9 mouse cellular contexts compared by ENCODE assay signal in genomic region chr4:43383246-43384082, GRCm38 (mm10). TPM values are rescaled to one million over a fixed set of nuclear protein-coding genes. Genes with fewer than 3 reads are reported as not detected.
DNase-seq lines count a peak whose midpoint lies in the region; ATAC-seq and TF ChIP-seq lines count a peak whose summit lies in the region.
"Had no signal": no experiment of that assay in that cellular context is flagged by ENCODE, and none has a peak within 500 bp of the region (broad histone marks: within the 10 kb centered on the region; RNA-seq: fewer than 3 reads in every experiment).

No protein-coding gene starts in this region.

- peak overlapping the region; percentile 23; the same call in 1 of the 2 replicates for H3K4me2 ChIP-seq in heart, embryonic 11.5 days
- H3K4me2 ChIP-seq in intestine, embryonic 14.5 days (ENCODE audit: low read length): peak overlapping the region; percentile 84
- H3K4me2 ChIP-seq in stomach, postnatal 0 days (replicated peaks; ENCODE audit: low read depth): peak overlapping the region; percentile 77

- no peak for ATAC-seq in heart, embryonic 11.5 days (replicated peaks; ENCODE audit: insufficient number of reproducible peaks, low FRiP score, low TSS enrichment)
- ATAC-seq in intestine, embryonic 14.5 days (replicated peaks; ENCODE audit: low FRiP score, low TSS enrichment, low read depth): no peak
- no peak for ATAC-seq in stomach, postnatal 0 days (ENCODE audit: low FRiP score, low TSS enrichment)
- no peak for ATAC-seq in megakaryocyte-erythroid progenitor cell, adult 5-6 weeks (replicated peaks; ENCODE audit: low FRiP score, low TSS enrichment, poor library complexity, severe bottlenecking)

- no peaks in the 10 kb centered on the region for H3K4me1 ChIP-seq in heart, embryonic 11.5 days (ENCODE audit: control insufficient read depth, insufficient read depth, low read length)
- peaks cover 23% of the 10 kb centered on the region for H3K4me1 ChIP-seq in testis, adult 2 months (ENCODE audit: control insufficient read depth, insufficient read depth, low read length)
- H3K4me1 ChIP-seq in intestine, embryonic 14.5 days (replicated peaks; ENCODE audit: control insufficient read depth, insufficient read depth, low read length): peaks cover 10% of the 10 kb centered on the region; the same call in 1 of the 2 replicates
- peaks cover 7% of the 10 kb centered on the region; the same call in 1 of the 2 replicates for H3K4me1 ChIP-seq in stomach, postnatal 0 days (replicated peaks; ENCODE audit: control insufficient read depth, insufficient read depth)

- DNase-seq in heart, postnatal 14 days: no peak
- DNase-seq in testis, postnatal 14 days (ENCODE audit: low spot score): no peak
- DNase-seq in intestine, embryonic 14.5 days (ENCODE audit: low spot score): no peak
- DNase-seq in stomach, postnatal 0 days (ENCODE audit: low spot score): no peak
- DNase-seq in cerebellum, postnatal 36 days: no peak

- H3K27ac ChIP-seq in heart, embryonic 11.5 days (ENCODE audit: low read depth, low read length): no peak overlapping the region
- H3K27ac ChIP-seq in testis, adult 2 months (ENCODE audit: control insufficient read depth, insufficient read depth, low read depth, low read length): peak overlapping the region; percentile 60
- H3K27ac ChIP-seq in intestine, embryonic 14.5 days (ENCODE audit: low read depth): no peak overlapping the region
- H3K27ac ChIP-seq in stomach, postnatal 0 days (replicated peaks): peak overlapping the region; percentile 75
- H3K27ac ChIP-seq: liver, embryonic 15.5 days had no signal

- no peak overlapping the region for H3K4me3 ChIP-seq in heart, embryonic 11.5 days (ENCODE audit: low read depth, low read length)
- peak overlapping the region; percentile 77 for H3K4me3 ChIP-seq in testis, adult 2 months (ENCODE audit: control insufficient read depth, low read depth, low read length)
- H3K4me3 ChIP-seq in intestine, embryonic 14.5 days (ENCODE audit: low read depth, low read length): no peak overlapping the region
- peak overlapping the region; percentile 76; the same call in 1 of the 2 replicates for H3K4me3 ChIP-seq in stomach, postnatal 0 days (ENCODE audit: low read depth, low read length)

- WGBS in heart, embryonic 11.5 days (ENCODE audit: insufficient replicate concordance): 66% methylated on average over 11 of the region's 11 CpGs
- 66% methylated on average over 11 of the region's 11 CpGs for WGBS in intestine, embryonic 14.5 days
- 45% methylated on average over 11 of the region's 11 CpGs for WGBS in stomach, postnatal 0 days

- intact Hi-C loops in heart, postnatal 14 days (cut with DNase I): no loop called here

- H3K9ac ChIP-seq in heart, embryonic 11.5 days (ENCODE audit: low read depth, low read length): no peak overlapping the region
- no peak overlapping the region for H3K9ac ChIP-seq in intestine, embryonic 14.5 days (ENCODE audit: low read length)
- H3K9ac ChIP-seq in stomach, postnatal 0 days (ENCODE audit: low read length): peak overlapping the region; percentile 41; the same call in 1 of the 2 replicates
- H3K9ac ChIP-seq: liver, embryonic 15.5 days had no signal

- no peak for TF ChIP-seq EP300 in stomach, postnatal 0 days (optimal IDR thresholded peaks at IDR 0.05)

- H3K9me3 ChIP-seq in heart, embryonic 11.5 days (replicated peaks; ENCODE audit: control insufficient read depth, low read length): no peaks in the 10 kb centered on the region
- no peaks in the 10 kb centered on the region for H3K9me3 ChIP-seq in intestine, embryonic 14.5 days (ENCODE audit: control insufficient read depth, low read length)
- no peaks in the 10 kb centered on the region for H3K9me3 ChIP-seq in stomach, postnatal 0 days (ENCODE audit: control insufficient read depth, low read length)
- H3K9me3 ChIP-seq: liver, embryonic 15.5 days had no signal

- TF ChIP-seq CTCF in testis, adult 2 months (IDR thresholded peaks at IDR 0.05; ENCODE audit: control insufficient read depth, insufficient read depth, insufficient replicate concordance, low read depth, low read length): no peak
- no peak for TF ChIP-seq CTCF in stomach, postnatal 0 days (IDR thresholded peaks at IDR 0.05; ENCODE audit: low read depth)

- TF ChIP-seq POLR2A in testis, adult 2 months (IDR thresholded peaks at IDR 0.05; ENCODE audit: control insufficient read depth, low read depth, low read length): no peak

- H3K27me3 ChIP-seq in heart, embryonic 11.5 days (ENCODE audit: control insufficient read depth, insufficient read depth, low read length): 0 out of 2 replicates have a peak, but pooled peaks cover 2% of the 10 kb centered on the region
- no peaks in the 10 kb centered on the region for H3K27me3 ChIP-seq in testis, adult 2 months (ENCODE audit: control insufficient read depth, insufficient read depth, low read length)
- H3K27me3 ChIP-seq in intestine, embryonic 14.5 days (replicated peaks; ENCODE audit: control insufficient read depth, insufficient read depth, low read length): no peaks in the 10 kb centered on the region
- no peaks in the 10 kb centered on the region for H3K27me3 ChIP-seq in stomach, postnatal 0 days (ENCODE audit: control insufficient read depth, insufficient read depth, low read length)

- no peaks in the 10 kb centered on the region for H3K36me3 ChIP-seq in heart, embryonic 11.5 days (ENCODE audit: control insufficient read depth, insufficient read depth, low read length)
- no peaks in the 10 kb centered on the region for H3K36me3 ChIP-seq in testis, adult 2 months (ENCODE audit: control insufficient read depth, insufficient read depth, low read length)
- H3K36me3 ChIP-seq in intestine, embryonic 14.5 days (ENCODE audit: control insufficient read depth, insufficient read depth, low read length): no peaks in the 10 kb centered on the region
- no peaks in the 10 kb centered on the region for H3K36me3 ChIP-seq in stomach, postnatal 0 days (ENCODE audit: control insufficient read depth, insufficient read depth, low read length)
- H3K36me3 ChIP-seq: liver, embryonic 15.5 days had no signal

RNA-seq across cellular contexts. Expression of gene Rusc2, which starts 1.7 kb away (rescaled TPM):
- 6.3 and 7.8 TPM in 2 replicates for polyA plus RNA-seq in heart, embryonic 11.5 days (2014; fragmentation: Nextera tagmentation; extraction: Ambion mirVana)
- total RNA-seq in heart, postnatal 14 days (2021): 10 to 100 TPM; 43.8 to 51.1 TPM
- polyA plus RNA-seq in testis, adult 2 months (2012; rRNA removed): 24.1 and 30.0 TPM in 2 replicates
- 11.2 and 11.7 TPM in 2 replicates for polyA plus RNA-seq in intestine, embryonic 14.5 days (2014; fragmentation: Nextera tagmentation; extraction: Ambion mirVana)
- polyA plus RNA-seq in stomach, postnatal 0 days (2015; fragmentation: Nextera tagmentation; extraction: Ambion mirVana): 10.7 and 11.5 TPM in 2 replicates
- total RNA-seq in megakaryocyte-erythroid progenitor cell, adult 5-6 weeks (2014; fragmentation: Nextera tagmentation): 1.8 and 7.6 TPM in 2 replicates
- total RNA-seq in megakaryocyte-erythroid progenitor cell, adult 5-6 weeks (2017): 0.19 and 1.5 TPM in 2 replicates

RNA-seq across cellular contexts. Expression of gene Fam166b, which starts 45.5 kb away (rescaled TPM):
- 0.23 TPM in 1 of 2 replicates, not detected in the other for polyA plus RNA-seq in heart, embryonic 11.5 days (2014; fragmentation: Nextera tagmentation; extraction: Ambion mirVana)
- under 1 TPM in 1 of 2 experiments, not detected in 1; 0.38 TPM for total RNA-seq in heart, postnatal 14 days (2021)
- polyA plus RNA-seq in testis, adult 2 months (2012; rRNA removed): 1.6 and 2.2 TPM in 2 replicates
- 0.18 TPM in 1 of 2 replicates, not detected in the other for polyA plus RNA-seq in intestine, embryonic 14.5 days (2014; fragmentation: Nextera tagmentation; extraction: Ambion mirVana)
- polyA plus RNA-seq in stomach, postnatal 0 days (2015; fragmentation: Nextera tagmentation; extraction: Ambion mirVana): 0.12 and 0.27 TPM in 2 replicates
- total RNA-seq in megakaryocyte-erythroid progenitor cell, adult 5-6 weeks (2014; fragmentation: Nextera tagmentation): not detected in 2 replicates
- not detected in 2 replicates for total RNA-seq in megakaryocyte-erythroid progenitor cell, adult 5-6 weeks (2017)
- polyA plus RNA-seq: liver, embryonic 15.5 days had no signal

RNA-seq across cellular contexts. Expression of gene Tesk1, which starts 58.3 kb away (rescaled TPM):
- polyA plus RNA-seq in heart, embryonic 11.5 days (2014; fragmentation: Nextera tagmentation; extraction: Ambion mirVana): 5.0 and 6.1 TPM in 2 replicates
- total RNA-seq in heart, postnatal 14 days (2021): 10 to 100 TPM; 32.3 to 35.7 TPM
- 935 and 983 TPM in 2 replicates for polyA plus RNA-seq in testis, adult 2 months (2012; rRNA removed)
- 8.6 and 9.5 TPM in 2 replicates for polyA plus RNA-seq in intestine, embryonic 14.5 days (2014; fragmentation: Nextera tagmentation; extraction: Ambion mirVana)
- 4.7 TPM in 2 replicates for polyA plus RNA-seq in stomach, postnatal 0 days (2015; fragmentation: Nextera tagmentation; extraction: Ambion mirVana)
- 11.7 and 15.6 TPM in 2 replicates for total RNA-seq in megakaryocyte-erythroid progenitor cell, adult 5-6 weeks (2014; fragmentation: Nextera tagmentation)
- total RNA-seq in megakaryocyte-erythroid progenitor cell, adult 5-6 weeks (2017): 4.3 and 4.8 TPM in 2 replicates

Comparison
In these comparisons a context has a peak if more than half of its experiments do, and no peak if none do; other contexts are left out.
1. H3K27ac ChIP-seq: peak in testis, adult 2 months (single experiment) and stomach, postnatal 0 days (single experiment); none in heart, embryonic 11.5 days (single experiment) and intestine, embryonic 14.5 days (single experiment).
2. H3K4me2 ChIP-seq: peak in every context shown above with its lines; median percentile 84 in intestine, embryonic 14.5 days; 77 in stomach, postnatal 0 days; 23 in heart, embryonic 11.5 days.
3. H3K4me3 ChIP-seq: peak in testis, adult 2 months (single experiment) and stomach, postnatal 0 days (single experiment); none in heart, embryonic 11.5 days (single experiment) and intestine, embryonic 14.5 days (single experiment).
4. RNA of gene Tesk1, which starts 58.3 kb away (polyA plus RNA-seq): 935 to 983 TPM in testis, adult 2 months; 8.6 to 9.5 TPM in intestine, embryonic 14.5 days, 5.0 to 6.1 TPM in heart, embryonic 11.5 days and 4.7 TPM in stomach, postnatal 0 days; every median in the first group is over 10 times any median in the second.